Mouse (Mus musculus): ENCODE results near the gene Abi3.
A peak's percentile ranks its signal among the peaks of the same experiment; 100 is the strongest.

The Abi3 gene

GRCm38 (mm10) chr11:95838999-95839868 is 3.0 kb downstream of the Abi3 start:
- no peak for DNase-seq

- no peak for DNase-seq
Measured at GRCm38 (mm10) chr11:95838598-95838997, 3.7 kb downstream of the Abi3 start.

- peak; percentile 91 to 92 for DNase-seq
Measured at GRCm38 (mm10) chr11:95837059-95837458, 5.2 kb downstream of the Abi3 start, which contains the start of gene Gngt2. Gene Gngt2 (plus strand): TSS chr11:95837216.

GRCm38 (mm10) chr11:95836433-95836832 is 5.8 kb downstream of the Abi3 start:
- peak; percentile 32 to 58 for DNase-seq

- DNase-seq: no peak
Measured at GRCm38 (mm10) chr11:95835832-95836231, 6.4 kb downstream of the Abi3 start.

GRCm38 (mm10) chr11:95834742-95835710 is 7.2 kb downstream of the Abi3 start:
- DNase-seq: peak in 1 of 2 experiments; percentile 42

GRCm38 (mm10) chr11:95834143-95834667 is 8.1 kb downstream of the Abi3 start:
- DNase-seq: peak; percentile 71 to 73

GRCm38 (mm10) chr11:95833631-95834142 is 8.6 kb downstream of the Abi3 start:
- no peak for DNase-seq

- no peak for DNase-seq
Measured at GRCm38 (mm10) chr11:95833006-95833570, 9.2 kb downstream of the Abi3 start.

GRCm38 (mm10) chr11:95832129-95833005 is 9.9 kb downstream of the Abi3 start:
- DNase-seq: no peak

- DNase-seq: no peak
Measured at GRCm38 (mm10) chr11:95831641-95832040, 10.6 kb downstream of the Abi3 start.

GRCm38 (mm10) chr11:95831276-95831619 is 11.0 kb downstream of the Abi3 start:
- no peak for DNase-seq

- DNase-seq: no peak
Measured at GRCm38 (mm10) chr11:95830411-95831275, 11.6 kb downstream of the Abi3 start.

GRCm38 (mm10) chr11:95829526-95830050 is 12.7 kb downstream of the Abi3 start:
- DNase-seq: no peak

GRCm38 (mm10) chr11:95828181-95828964 is 13.9 kb downstream of the Abi3 start:
- DNase-seq: no peak

GRCm38 (mm10) chr11:95827464-95828085 is 14.7 kb downstream of the Abi3 start:
- DNase-seq: peak; percentile 76 to 79

GRCm38 (mm10) chr11:95827168-95827447 is 15.2 kb downstream of the Abi3 start:
- DNase-seq: no peak

- DNase-seq: no peak
Measured at GRCm38 (mm10) chr11:95826317-95827167, 15.7 kb downstream of the Abi3 start.
